ENCODE assay signal across 15 mouse cellular contexts in the genomic region with DNA sequence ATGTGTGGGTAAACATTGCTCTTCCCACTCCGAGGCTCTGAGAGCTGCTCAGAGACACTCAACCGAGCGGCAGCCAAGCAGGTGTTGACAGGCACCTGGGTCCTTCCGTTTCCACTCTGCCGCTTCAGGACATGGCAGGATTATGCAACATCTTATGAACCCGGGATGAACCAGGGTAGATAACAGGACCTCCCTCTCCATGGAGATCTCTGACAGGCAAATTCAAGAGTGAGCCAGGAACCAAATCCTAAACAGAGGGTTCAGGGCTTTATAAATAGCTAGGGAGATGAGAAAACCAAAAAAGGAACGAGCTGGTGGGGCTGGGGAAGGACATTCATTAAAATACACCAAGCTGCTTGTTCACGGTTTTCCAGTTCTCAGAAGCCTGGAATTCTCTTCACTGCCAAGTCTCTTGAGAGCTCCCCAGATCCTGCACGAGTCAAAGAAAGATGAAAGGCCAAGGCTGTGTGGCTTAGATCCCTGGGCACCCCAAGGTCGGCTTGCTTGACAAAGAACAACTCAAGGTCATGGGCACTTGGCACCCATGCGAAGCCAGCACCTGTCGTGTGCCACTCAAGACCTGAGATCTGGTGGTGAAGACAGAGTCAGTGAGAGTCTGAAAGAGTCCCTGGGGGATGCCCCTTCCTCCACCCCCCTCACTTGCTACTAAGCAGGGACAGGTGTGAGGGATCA.
A peak's percentile ranks its signal among the peaks of the same experiment; 100 is the strongest.
DNase-seq lines count a peak whose midpoint lies in the region; ATAC-seq and TF ChIP-seq lines count a peak whose summit lies in the region.
"Had no signal": no experiment of that assay in that cellular context is flagged by ENCODE, and none has a peak within 500 bp of the region (broad histone marks: within the 10 kb centered on the region; RNA-seq: fewer than 3 reads in every experiment).

No protein-coding gene starts in this region.

- no peak overlapping the region for H3K9ac ChIP-seq in heart, adult 2 months (ENCODE audit: low read depth, low read length)
- H3K9ac ChIP-seq in heart, embryonic 16.5 days (ENCODE audit: low read length), result no peak overlapping the region; the same call in 1 of the 2 replicates
- H3K9ac ChIP-seq: embryonic facial prominence, embryonic 13.5 days; forebrain, embryonic 13.5 days; limb, embryonic 12.5 days; lung, embryonic 14.5 days; midbrain, embryonic 12.5 days; neural tube, embryonic 15.5 days had no signal

- DNase-seq in heart, adult 2 months, result peak in 1 of 2 experiments; percentile 46
- DNase-seq in heart, postnatal 36 days, result no peak
- DNase-seq in spleen, postnatal 36 days (ENCODE audit: low spot score in 2 of 2), result peak; percentile 58 to 60
- no peak for DNase-seq in spleen, postnatal 4 days (ENCODE audit: low spot score in 2 of 2)
- no peak for DNase-seq in ovary, postnatal 36 days (ENCODE audit: low spot score)
- no peak for DNase-seq in MN1 (ENCODE audit: low spot score)
- DNase-seq: kidney, adult 11 months; lung, embryonic 14.5 days; thymus, postnatal 36 days had no signal

- 0 out of 2 replicates have a peak overlapping the region, but pooled peaks have one; percentile 6 for H3K4me2 ChIP-seq in heart, embryonic 16.5 days (ENCODE audit: low read depth, low read length)
- H3K4me2 ChIP-seq: embryonic facial prominence, embryonic 13.5 days; forebrain, embryonic 13.5 days; limb, embryonic 12.5 days; lung, embryonic 14.5 days; midbrain, embryonic 12.5 days; neural tube, embryonic 15.5 days had no signal

- H3K4me3 ChIP-seq in heart, adult 2 months, result no peak overlapping the region
- no peak overlapping the region for H3K4me3 ChIP-seq in heart, embryonic 16.5 days (ENCODE audit: low read length)
- H3K4me3 ChIP-seq: embryonic facial prominence, embryonic 13.5 days; forebrain, embryonic 13.5 days; limb, embryonic 12.5 days; midbrain, embryonic 12.5 days; neural tube, embryonic 15.5 days had no signal

- intact Hi-C loops in heart, adult 2 months (cut with DNase I), result no loop called here
- intact Hi-C loops in heart, postnatal 36 days (cut with DNase I), result no loop called here

- no peaks in the 10 kb centered on the region for H3K27me3 ChIP-seq in heart, adult 2 months (ENCODE audit: control insufficient read depth, insufficient read depth, low read length)
- no peaks in the 10 kb centered on the region for H3K27me3 ChIP-seq in heart, embryonic 16.5 days (ENCODE audit: control insufficient read depth, insufficient read depth, low read length)
- H3K27me3 ChIP-seq: embryonic facial prominence, embryonic 13.5 days; forebrain, embryonic 13.5 days; limb, embryonic 12.5 days; midbrain, embryonic 12.5 days; neural tube, embryonic 15.5 days had no signal

- no peak for TF ChIP-seq POLR2A in heart, adult 2 months (IDR thresholded peaks at IDR 0.05; ENCODE audit: insufficient read depth, low read depth, low read length)

- peak; percentile 77 for TF ChIP-seq EP300 in heart, adult 2 months (IDR thresholded peaks at IDR 0.05; ENCODE audit: insufficient read depth, low read depth, low read length)

- H3K4me1 ChIP-seq in heart, adult 2 months (ENCODE audit: control insufficient read depth, insufficient read depth, low read length), result peaks cover 5% of the 10 kb centered on the region; the same call in 1 of the 2 replicates
- H3K4me1 ChIP-seq in heart, embryonic 16.5 days (ENCODE audit: control insufficient read depth, insufficient read depth, low read length), result peaks cover 15% of the 10 kb centered on the region
- H3K4me1 ChIP-seq: midbrain, embryonic 12.5 days had no signal

- ATAC-seq in heart, embryonic 16.5 days (replicated peaks; ENCODE audit: extremely low read depth, insufficient read depth, low FRiP score), result peak; percentile 40; the same call in 1 of the 2 replicates
- ATAC-seq: forebrain, embryonic 13.5 days had no signal

- no peak for TF ChIP-seq CTCF in heart, adult 2 months (IDR thresholded peaks at IDR 0.05)

- 46% methylated on average over 12 of the region's 12 CpGs for WGBS in heart, adult 2 months
- 31% methylated on average over 12 of the region's 12 CpGs for WGBS in heart, embryonic 16.5 days

- peaks cover 7% of the 10 kb centered on the region for H3K9me3 ChIP-seq in heart, embryonic 16.5 days (replicated peaks; ENCODE audit: control insufficient read depth, low read length)
- H3K9me3 ChIP-seq: limb, embryonic 12.5 days had no signal

- peak overlapping the region; percentile 16; the same call in 1 of the 2 replicates for H3K27ac ChIP-seq in heart, adult 2 months
- H3K27ac ChIP-seq in heart, embryonic 16.5 days (ENCODE audit: low read length), result peak overlapping the region; percentile 75
- H3K27ac ChIP-seq: embryonic facial prominence, embryonic 13.5 days; forebrain, embryonic 13.5 days; limb, embryonic 12.5 days; midbrain, embryonic 12.5 days; neural tube, embryonic 15.5 days had no signal

- no peaks in the 10 kb centered on the region for H3K36me3 ChIP-seq in heart, adult 2 months (ENCODE audit: control insufficient read depth, insufficient read depth, low read length)
- H3K36me3 ChIP-seq in heart, embryonic 16.5 days (ENCODE audit: control insufficient read depth, insufficient read depth), result no peaks in the 10 kb centered on the region
- H3K36me3 ChIP-seq: embryonic facial prominence, embryonic 13.5 days; limb, embryonic 12.5 days; midbrain, embryonic 12.5 days; neural tube, embryonic 15.5 days had no signal

- H3K79me2 ChIP-seq in heart, adult 2 months (replicated peaks; ENCODE audit: control insufficient read depth, insufficient read depth, low read length), result no peaks in the 10 kb centered on the region

Comparison
In these comparisons a context has a peak if more than half of its experiments do, and no peak if none do; other contexts are left out.
1. DNase-seq: peak in spleen, postnatal 36 days (2 of 2); none in heart, postnatal 36 days (0 of 2), spleen, postnatal 4 days (0 of 2), ovary, postnatal 36 days (single experiment) and MN1 (single experiment).